Mouse (Mus musculus): ENCODE data around the gene Slc35b4. TPM values are rescaled to one million over a fixed set of nuclear protein-coding genes. Genes with fewer than 3 reads are reported as not detected.

Gene Slc35b4
- polyA plus RNA-seq, 1 experiment: 13.8 TPM

GRCm38 (mm10) chr6:34156057-34156456 is 20.9 kb downstream of the Slc35b4 start:
- no peak overlapping the region for H3K27ac ChIP-seq (replicated peaks; ENCODE audit: low read depth, low read length)
- H3K4me3 ChIP-seq (ENCODE audit: insufficient read depth, low read depth, low read length): no peak overlapping the region
- no peaks in the 10 kb centered on the region for H3K4me1 ChIP-seq (ENCODE audit: control insufficient read depth, insufficient read depth, insufficient read length, low read length)

- Histone ChIP-seq H3K4me1 (ENCODE audit: control insufficient read depth, insufficient read depth, insufficient read length, low read length) (no peaks in the 10 kb centered on the region), H3K27ac (replicated peaks; ENCODE audit: low read depth, low read length) (no peak overlapping the region), H3K4me3 (ENCODE audit: insufficient read depth, low read depth, low read length) (no peak overlapping the region)
Observed at GRCm38 (mm10) chr6:34155137-34155804, 21.6 kb downstream of the Slc35b4 start.

GRCm38 (mm10) chr6:34154202-34154601 is 22.7 kb downstream of the Slc35b4 start:
- Histone ChIP-seq H3K27ac (replicated peaks; ENCODE audit: low read depth, low read length) (no peak overlapping the region), H3K4me1 (ENCODE audit: control insufficient read depth, insufficient read depth, insufficient read length, low read length) (no peaks in the 10 kb centered on the region), H3K4me3 (ENCODE audit: insufficient read depth, low read depth, low read length) (no peak overlapping the region)

GRCm38 (mm10) chr6:34153069-34154052 is 23.6 kb downstream of the Slc35b4 start:
- Histone ChIP-seq H3K4me1 (ENCODE audit: control insufficient read depth, insufficient read depth, insufficient read length, low read length) (no peaks in the 10 kb centered on the region), H3K4me3 (ENCODE audit: insufficient read depth, low read depth, low read length) (no peak overlapping the region), H3K27ac (replicated peaks; ENCODE audit: low read depth, low read length) (no peak overlapping the region)

GRCm38 (mm10) chr6:34149821-34150220 is 27.1 kb downstream of the Slc35b4 start:
- no peaks in the 10 kb centered on the region for H3K4me1 ChIP-seq (ENCODE audit: control insufficient read depth, insufficient read depth, insufficient read length, low read length)
- H3K4me3 ChIP-seq (ENCODE audit: insufficient read depth, low read depth, low read length): no peak overlapping the region
- no peak overlapping the region for H3K27ac ChIP-seq (replicated peaks; ENCODE audit: low read depth, low read length)

GRCm38 (mm10) chr6:34149066-34149465 is 27.8 kb downstream of the Slc35b4 start:
- Histone ChIP-seq H3K27ac (replicated peaks; ENCODE audit: low read depth, low read length) (no peak overlapping the region), H3K4me1 (ENCODE audit: control insufficient read depth, insufficient read depth, insufficient read length, low read length) (no peaks in the 10 kb centered on the region), H3K4me3 (ENCODE audit: insufficient read depth, low read depth, low read length) (no peak overlapping the region)

- Histone ChIP-seq H3K27ac (replicated peaks; ENCODE audit: low read depth, low read length) (no peak overlapping the region), H3K4me1 (ENCODE audit: control insufficient read depth, insufficient read depth, insufficient read length, low read length) (no peaks in the 10 kb centered on the region), H3K4me3 (ENCODE audit: insufficient read depth, low read depth, low read length) (no peak overlapping the region)
Observed at GRCm38 (mm10) chr6:34148639-34149038, 28.3 kb downstream of the Slc35b4 start.

GRCm38 (mm10) chr6:34148021-34148420 is 28.9 kb downstream of the Slc35b4 start:
- no peak overlapping the region for H3K27ac ChIP-seq (replicated peaks; ENCODE audit: low read depth, low read length)
- no peak overlapping the region for H3K4me3 ChIP-seq (ENCODE audit: insufficient read depth, low read depth, low read length)
- H3K4me1 ChIP-seq (ENCODE audit: control insufficient read depth, insufficient read depth, insufficient read length, low read length): no peaks in the 10 kb centered on the region

GRCm38 (mm10) chr6:34146042-34146441 is 30.9 kb downstream of the Slc35b4 start:
- Histone ChIP-seq H3K4me3 (ENCODE audit: insufficient read depth, low read depth, low read length) (no peak overlapping the region), H3K27ac (replicated peaks; ENCODE audit: low read depth, low read length) (no peak overlapping the region)

GRCm38 (mm10) chr6:34142931-34143330 is 34.0 kb downstream of the Slc35b4 start:
- H3K4me1 ChIP-seq (ENCODE audit: control insufficient read depth, insufficient read depth, insufficient read length, low read length): no peaks in the 10 kb centered on the region
- no peak overlapping the region for H3K27ac ChIP-seq (replicated peaks; ENCODE audit: low read depth, low read length)
- no peak overlapping the region for H3K4me3 ChIP-seq (ENCODE audit: insufficient read depth, low read depth, low read length)

More at GRCm38 (mm10) chr6:34146042-34146441, 30.9 kb downstream of the Slc35b4 start:
- H3K4me1 ChIP-seq (ENCODE audit: control insufficient read depth, insufficient read depth, insufficient read length, low read length): no peaks in the 10 kb centered on the region

GRCm38 (mm10) chr6:34138366-34138765 is 38.5 kb downstream of the Slc35b4 start:
- Histone ChIP-seq H3K4me1 (ENCODE audit: control insufficient read depth, insufficient read depth, insufficient read length, low read length) (no peaks in the 10 kb centered on the region), H3K27ac (replicated peaks; ENCODE audit: low read depth, low read length) (no peak overlapping the region), H3K4me3 (ENCODE audit: insufficient read depth, low read depth, low read length) (no peak overlapping the region)

GRCm38 (mm10) chr6:34132391-34132790 is 44.5 kb downstream of the Slc35b4 start:
- H3K4me3 ChIP-seq (ENCODE audit: insufficient read depth, low read depth, low read length): no peak overlapping the region
- no peak overlapping the region for H3K27ac ChIP-seq (replicated peaks; ENCODE audit: low read depth, low read length)
- no peaks in the 10 kb centered on the region for H3K4me1 ChIP-seq (ENCODE audit: control insufficient read depth, insufficient read depth, insufficient read length, low read length)

- no peaks in the 10 kb centered on the region for H3K4me1 ChIP-seq (ENCODE audit: control insufficient read depth, insufficient read depth, insufficient read length, low read length)
Observed at GRCm38 (mm10) chr6:34129261-34129660, 47.6 kb downstream of the Slc35b4 start.

GRCm38 (mm10) chr6:34124401-34124800 is 52.5 kb downstream of the Slc35b4 start:
- Histone ChIP-seq H3K4me1 (ENCODE audit: control insufficient read depth, insufficient read depth, insufficient read length, low read length) (no peaks in the 10 kb centered on the region), H3K27ac (replicated peaks; ENCODE audit: low read depth, low read length) (no peak overlapping the region), H3K4me3 (ENCODE audit: insufficient read depth, low read depth, low read length) (no peak overlapping the region)

More at GRCm38 (mm10) chr6:34129261-34129660, 47.6 kb downstream of the Slc35b4 start:
- Histone ChIP-seq H3K27ac (replicated peaks; ENCODE audit: low read depth, low read length) (no peak overlapping the region), H3K4me3 (ENCODE audit: insufficient read depth, low read depth, low read length) (no peak overlapping the region)

- H3K4me3 ChIP-seq (ENCODE audit: insufficient read depth, low read depth, low read length): no peak overlapping the region
- H3K4me1 ChIP-seq (ENCODE audit: control insufficient read depth, insufficient read depth, insufficient read length, low read length): no peaks in the 10 kb centered on the region
- no peak overlapping the region for H3K27ac ChIP-seq (replicated peaks; ENCODE audit: low read depth, low read length)
Observed at GRCm38 (mm10) chr6:34116838-34117478, 60.0 kb downstream of the Slc35b4 start.
